Mouse (Mus musculus) monocyte, adult 2 months (primary cell): ENCODE results near the gene Kdm8.
"Not testable (repeated sequence)": the region's sequence is repeated elsewhere in the genome, so short reads cannot be mapped to it uniquely, and the experiment has no call there.

Experiments
- DNase-seq, 2 experiments: peaks; one replicate each; pipeline ENCODE4 v3.0.0; 2022; ENCODE audit warnings: low spot score in 2 of 2, low read depth in 1 of 2

Kdm8 gene

DNA sequence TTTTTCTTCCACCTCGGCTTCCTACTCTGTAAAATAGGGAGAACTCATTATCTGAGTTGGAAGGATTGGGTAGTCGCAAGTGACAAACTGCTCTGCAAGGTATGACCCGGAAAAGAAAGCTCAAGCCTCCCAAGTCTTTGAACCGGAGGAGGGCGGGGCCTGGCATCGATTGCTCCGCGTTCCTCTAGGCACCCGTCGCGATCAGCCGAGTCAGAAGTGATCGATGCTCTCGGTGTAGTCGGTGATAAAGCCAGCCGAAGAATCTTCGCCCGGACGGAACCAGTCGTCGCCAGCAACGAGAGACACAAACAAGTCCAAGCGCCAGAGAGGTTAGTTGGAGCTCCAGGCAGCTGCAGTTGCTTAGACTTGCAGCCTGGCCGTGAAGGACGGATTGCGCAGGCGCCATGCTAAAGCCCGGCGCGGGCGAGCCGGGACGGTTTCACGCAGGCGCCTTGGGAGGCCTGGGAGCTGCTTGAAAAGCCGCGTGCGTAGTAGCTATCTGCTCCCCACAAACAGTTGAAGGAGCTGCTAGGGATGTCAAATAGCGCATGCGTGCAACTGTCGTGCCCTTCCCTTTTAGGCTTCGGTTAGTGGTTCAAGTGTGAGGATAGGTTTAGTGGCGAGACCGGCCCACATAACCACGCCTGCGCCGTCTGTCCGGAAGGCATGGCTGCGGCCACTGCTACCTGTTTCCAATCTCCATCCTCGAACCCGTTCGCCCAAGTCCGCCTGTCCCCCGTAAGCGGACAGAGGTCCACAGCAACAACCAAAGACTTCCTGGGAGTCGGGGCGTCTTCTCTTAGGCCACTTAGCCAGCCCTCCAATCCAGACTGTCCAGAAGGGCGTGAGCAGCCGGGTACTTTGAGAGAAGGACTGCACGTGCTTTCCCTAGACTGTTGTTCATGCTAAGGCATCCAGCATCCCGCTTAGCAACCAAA, at the start of gene Kdm8:
Kdm8 (plus strand) TSS at position 213 of the 938 bp plus-strand sequence.
- peak; percentile 73 to 87 for DNase-seq

GRCm38 (mm10) chr7:125398116-125398515, 46.4 kb upstream of the Kdm8 start:
- DNase-seq: no peak

GRCm38 (mm10) chr7:125398687-125399086, 45.8 kb upstream of the Kdm8 start:
- DNase-seq: no peak

DNA sequence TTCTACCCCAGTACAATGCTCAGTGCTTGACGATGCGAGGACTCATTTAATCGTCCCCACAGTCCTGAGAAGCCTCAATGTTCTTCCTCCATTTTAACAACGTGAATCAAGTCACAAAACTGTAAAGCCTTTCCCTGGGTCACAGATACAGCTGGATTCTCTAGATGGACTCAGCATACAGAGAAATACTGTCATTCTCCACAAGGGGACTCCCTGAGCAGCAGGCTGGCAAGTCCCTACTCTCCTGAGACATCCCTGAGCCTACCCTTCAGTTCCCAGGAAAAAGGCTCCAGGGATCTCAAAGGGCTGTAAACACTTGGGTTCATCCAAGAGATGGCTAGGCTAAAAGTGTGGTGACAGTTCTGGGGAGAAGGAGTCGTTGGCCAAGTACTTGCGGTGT, 37.3 kb upstream of the Kdm8 start:
- no peak for DNase-seq

DNA sequence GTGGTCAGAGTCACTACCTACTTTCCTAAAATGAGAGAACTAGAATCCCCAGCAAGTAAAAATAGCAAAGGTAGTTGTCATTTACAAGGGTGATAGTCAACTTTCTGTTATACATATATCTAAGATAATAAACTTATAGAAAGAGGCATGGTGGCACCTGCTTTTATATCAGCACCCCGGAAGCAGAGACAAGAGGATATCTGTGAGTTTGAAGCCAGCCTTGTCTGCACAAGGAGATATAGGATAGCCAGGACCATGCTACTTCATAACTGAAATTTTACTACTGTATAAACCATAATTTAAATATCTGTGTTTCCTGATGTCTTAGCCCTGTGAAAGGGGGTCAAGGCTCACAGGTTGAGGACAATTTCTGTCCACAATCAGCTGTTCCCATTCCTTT, 29.4 kb upstream of the Kdm8 start:
- DNase-seq: no peak

DNA sequence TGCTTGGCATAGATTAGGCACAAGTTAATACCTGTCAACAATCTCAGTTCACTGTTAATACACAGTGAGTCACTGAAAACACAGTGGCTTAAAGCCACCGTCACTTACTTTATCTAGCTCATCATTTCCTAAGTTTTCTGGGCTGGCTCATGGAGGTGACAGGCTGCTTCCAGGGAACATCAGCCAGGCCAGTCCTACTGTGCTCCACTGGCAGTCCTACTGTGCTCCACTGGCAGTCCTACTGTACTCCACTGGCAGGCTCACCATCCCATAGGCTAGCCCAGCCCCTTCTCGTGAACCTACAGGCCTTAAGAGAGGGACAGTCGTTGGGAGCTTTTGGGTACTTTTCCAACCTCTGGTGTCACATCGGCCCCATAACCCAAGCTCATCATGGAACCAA, 28.7 kb upstream of the Kdm8 start:
- DNase-seq: no peak

- DNase-seq: no peak
Observed at GRCm38 (mm10) chr7:125416762-125417161, 27.7 kb upstream of the Kdm8 start.

DNA sequence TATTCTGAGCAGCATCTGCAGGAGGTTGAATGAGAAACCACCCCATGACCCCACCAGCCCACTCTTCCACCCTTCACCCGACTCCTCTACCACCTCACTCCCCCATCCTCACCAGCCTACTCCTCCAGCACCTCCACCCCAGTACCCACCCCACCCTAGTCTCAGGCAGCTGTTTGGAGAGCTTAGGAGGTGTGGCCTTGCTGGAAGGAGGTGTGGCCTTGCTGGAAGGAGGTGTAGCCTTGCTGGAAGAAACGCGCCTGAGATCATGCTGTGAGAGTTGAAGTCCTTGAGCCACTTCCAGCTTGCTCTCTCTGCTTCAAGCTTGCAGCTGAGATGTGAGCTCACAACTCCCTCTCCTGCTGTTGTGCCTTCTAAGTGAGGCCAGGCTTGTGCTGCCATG, 26.1 kb upstream of the Kdm8 start:
- no peak for DNase-seq

DNA sequence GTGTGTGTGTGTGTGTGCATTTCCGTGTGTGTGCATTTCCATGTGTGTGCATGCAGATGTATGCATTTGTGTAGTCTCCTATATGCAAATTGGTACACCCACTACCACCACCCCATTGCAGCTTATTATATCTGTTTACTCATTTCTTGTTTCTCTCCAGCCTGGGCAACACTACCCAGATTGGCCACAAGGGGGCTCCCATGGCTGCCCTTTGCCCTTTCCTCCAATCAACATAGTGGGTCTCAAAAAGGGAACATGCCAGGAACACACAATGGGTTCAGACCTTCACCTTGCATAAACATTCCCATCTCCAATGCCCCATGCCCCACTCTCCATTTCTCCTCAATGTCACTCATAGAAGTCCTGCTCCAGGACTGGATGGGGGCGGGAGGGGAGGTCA, 24.3 kb upstream of the Kdm8 start:
- DNase-seq: peak; percentile 3 to 53

GRCm38 (mm10) chr7:125421911-125422310, 22.6 kb upstream of the Kdm8 start:
- DNase-seq: no peak

GRCm38 (mm10) chr7:125423056-125423455, 21.4 kb upstream of the Kdm8 start:
- no peak for DNase-seq

- DNase-seq: no peak
Observed at GRCm38 (mm10) chr7:125427492-125428090, 16.9 kb upstream of the Kdm8 start.

DNA sequence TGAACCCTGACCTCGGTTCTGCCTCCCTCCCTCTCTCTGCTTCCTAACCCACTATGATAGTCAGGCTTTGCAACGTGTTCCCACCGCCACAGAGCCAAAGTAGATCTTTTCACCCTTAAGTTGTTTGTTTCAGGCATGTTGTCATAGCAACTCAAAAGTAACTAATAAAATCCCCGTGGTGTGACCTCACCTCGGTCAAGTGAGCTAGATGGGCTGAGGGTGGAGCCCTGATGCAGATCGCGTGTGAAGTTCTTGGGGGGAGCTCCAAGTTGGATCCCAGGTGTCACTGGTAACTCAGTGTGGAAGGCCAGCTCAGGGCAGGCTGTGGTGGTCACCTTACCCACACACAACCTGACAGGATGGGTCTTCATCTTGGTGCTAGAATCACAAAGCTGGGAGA, 16.1 kb upstream of the Kdm8 start:
- DNase-seq: no peak

- not testable (repeated sequence) for DNase-seq
Observed at GRCm38 (mm10) chr7:125428816-125429500, 15.5 kb upstream of the Kdm8 start.

DNA sequence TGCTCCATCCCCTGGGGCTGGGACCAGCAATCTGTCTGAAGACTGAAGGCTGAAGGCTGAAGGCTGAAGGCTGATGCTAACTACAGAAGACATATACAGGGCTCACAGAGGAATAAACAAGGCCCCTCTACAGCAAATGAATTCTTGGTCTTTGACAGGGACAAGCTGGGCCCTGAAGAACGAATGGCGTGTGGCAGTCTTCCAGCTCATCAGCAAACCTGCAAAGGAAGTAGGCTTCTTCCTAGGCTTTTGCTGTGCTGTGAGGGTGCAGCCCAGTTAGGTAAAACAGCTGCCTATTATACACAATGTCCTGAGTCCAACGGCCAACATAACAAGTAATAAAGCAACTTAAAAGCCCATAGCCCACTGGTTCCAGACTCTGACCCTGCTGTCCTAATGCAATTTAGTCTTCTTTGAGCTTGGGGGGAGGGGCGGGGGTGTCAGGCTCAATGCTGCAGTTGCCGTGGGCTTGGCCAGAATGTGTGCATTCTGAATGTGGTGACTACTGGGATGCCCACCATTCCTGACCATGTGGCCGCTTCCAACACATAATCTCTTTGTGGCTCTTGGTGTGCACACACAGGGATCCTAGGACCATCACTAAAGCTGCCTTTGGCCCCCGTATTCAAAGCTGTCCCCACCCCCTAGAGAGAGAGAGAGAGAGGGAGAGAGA, 14.2 kb upstream of the Kdm8 start:
- no peak for DNase-seq

DNA sequence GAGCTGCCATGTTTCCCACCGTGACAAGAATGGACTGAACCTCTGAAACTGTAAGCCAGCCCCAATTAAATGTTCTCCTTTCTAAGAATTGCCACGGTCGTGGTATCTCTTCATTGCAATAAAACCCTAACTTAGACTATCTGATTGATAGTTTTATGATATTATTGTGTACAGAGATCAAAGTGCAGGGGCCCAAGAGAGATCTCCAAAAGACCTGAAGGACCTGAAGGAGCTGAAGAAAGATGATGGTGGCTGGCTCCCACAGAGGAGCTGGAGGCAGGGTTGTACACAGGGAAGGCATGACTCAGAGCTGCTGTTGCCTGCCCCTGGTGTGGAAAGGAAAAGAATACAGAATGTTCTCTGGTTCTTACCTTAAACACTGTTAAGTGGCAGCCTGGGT, 10.6 kb upstream of the Kdm8 start:
- no peak for DNase-seq

GRCm38 (mm10) chr7:125434666-125435290, 9.7 kb upstream of the Kdm8 start:
- no peak for DNase-seq

DNA sequence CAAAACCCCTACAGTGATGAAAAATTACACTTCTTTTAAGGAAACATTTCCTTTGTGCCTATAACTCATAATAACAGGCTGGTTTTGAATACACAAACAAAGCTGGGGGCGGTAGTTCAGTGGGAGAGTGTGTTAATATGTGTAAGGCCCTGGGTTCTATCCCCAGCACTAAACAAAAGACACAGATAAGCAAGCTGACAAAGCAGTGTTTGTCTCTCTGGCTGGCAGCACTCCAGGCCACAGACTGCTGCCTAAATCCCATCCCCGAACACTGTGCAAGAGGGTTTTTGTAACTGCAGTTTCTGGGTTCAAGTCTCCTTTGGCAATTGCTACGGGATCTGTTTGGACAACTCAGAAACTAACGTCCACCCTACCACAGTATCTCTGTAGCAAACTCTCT, 2.2 kb upstream of the Kdm8 start:
- DNase-seq: no peak

- no peak for DNase-seq
Observed at GRCm38 (mm10) chr7:125444076-125444463, 406 bp upstream of the Kdm8 start.

- DNase-seq: no peak
Observed at GRCm38 (mm10) chr7:125450678-125451077, 6.2 kb downstream of the Kdm8 start.

DNA sequence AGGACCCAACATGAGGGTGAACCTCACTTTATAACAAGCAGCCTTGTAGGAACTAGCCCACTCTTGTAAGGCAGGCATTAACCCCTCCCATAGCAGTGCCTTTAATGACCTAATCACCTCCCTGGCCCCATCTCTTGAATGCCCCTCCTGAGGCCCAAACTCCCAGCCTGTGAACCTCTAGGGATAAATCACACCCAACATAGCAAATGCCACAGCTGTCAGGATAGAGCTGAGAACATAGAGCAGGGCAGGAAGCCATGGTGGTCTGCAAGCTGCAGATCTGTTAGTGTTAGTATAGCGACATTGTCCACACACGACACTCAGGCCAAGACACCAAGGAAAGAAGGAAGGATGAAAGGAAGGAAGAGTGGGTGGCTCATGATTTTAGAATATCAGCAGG, 6.6 kb downstream of the Kdm8 start:
- DNase-seq: no peak
